Mouse (Mus musculus): ENCODE measurements at regions not wholly inside any gene's neighbourhood (a gene's known extent, or its start where the extent isn't known, plus 50 kb on each side); places are given as distances from the start of the nearest gene placed in this dataset.
"Not testable (repeated sequence)": the region's sequence is repeated elsewhere in the genome, so short reads cannot be mapped to it uniquely, and the experiment has no call there.

- no peak for DNase-seq (ENCODE audit: low read depth)
Measured at GRCm38 (mm10) chr6:89052758-89053460, 150.9 kb downstream of the Tpra1 start.

DNA sequence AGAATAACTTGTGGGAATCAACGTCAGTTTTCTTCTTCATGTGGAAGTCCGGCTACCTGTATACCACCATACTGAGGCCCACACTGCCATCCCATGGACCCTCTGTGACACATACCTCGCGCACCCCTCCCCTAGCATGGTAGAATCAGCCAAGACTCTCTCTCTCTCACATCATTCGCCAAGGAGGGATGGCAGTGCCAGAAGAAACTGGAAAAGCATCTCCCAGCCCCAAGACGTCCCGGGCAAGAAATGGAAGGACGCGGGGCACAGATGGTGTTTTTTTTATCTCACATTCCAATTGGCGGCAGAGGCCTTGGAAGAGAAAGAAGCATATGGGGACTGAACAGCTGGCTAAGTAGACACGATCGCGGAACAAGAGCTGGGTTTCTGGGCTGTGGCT, 152.0 kb downstream of the Tpra1 start:
- DNase-seq (ENCODE audit: low read depth) = no peak

DNA sequence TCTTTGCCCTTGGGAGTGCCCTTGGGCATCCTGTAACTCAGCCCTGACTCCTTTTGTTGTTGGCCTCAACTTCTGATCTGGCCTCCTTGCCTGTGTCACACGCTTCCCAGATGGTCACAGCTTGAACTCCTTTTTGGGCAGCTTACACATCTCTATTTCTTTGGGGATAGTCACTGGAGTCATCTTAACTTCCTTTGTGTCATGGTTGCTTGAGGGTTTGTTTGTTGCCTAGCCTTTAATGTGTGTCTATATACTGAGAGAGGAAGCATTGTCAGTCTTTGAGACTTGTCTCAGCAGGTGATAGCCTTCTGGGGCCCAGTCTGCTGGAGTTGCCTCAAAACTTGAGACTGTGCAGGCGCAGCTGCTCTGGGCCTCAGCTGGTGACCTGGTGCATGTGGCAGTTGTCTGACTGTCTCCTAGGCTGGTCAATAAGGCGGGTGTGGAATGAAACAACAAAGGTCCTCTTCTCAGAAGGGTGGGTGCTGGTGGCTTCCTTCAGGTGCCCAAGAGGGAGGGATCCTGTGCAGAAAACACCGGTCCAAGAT, 157.5 kb downstream of the Tpra1 start:
- no peak for DNase-seq (ENCODE audit: low read depth)

- no peak for DNase-seq (ENCODE audit: low read depth)
Measured at GRCm38 (mm10) chr6:89064977-89065580, 163.0 kb downstream of the Tpra1 start.

DNA sequence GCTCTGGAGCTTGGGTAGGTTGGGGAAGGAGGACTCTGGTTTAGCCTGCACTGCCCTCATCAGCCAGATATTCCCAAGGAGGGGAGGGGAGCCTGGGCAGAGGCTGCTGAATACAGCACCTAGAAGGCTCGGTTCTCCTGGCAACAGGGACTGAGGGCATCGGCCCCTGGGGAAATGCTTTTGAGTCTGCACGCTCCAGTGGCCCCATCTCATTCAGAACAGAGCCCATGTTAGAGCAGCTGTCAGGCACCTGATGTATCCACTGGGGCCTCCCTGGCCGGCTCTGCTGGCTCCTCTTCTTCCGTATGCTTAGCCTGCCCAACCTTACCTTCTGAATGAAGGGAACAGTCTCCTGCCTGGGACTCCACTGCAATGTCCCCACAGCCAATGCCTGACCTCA, 164.5 kb downstream of the Tpra1 start:
- no peak for DNase-seq (ENCODE audit: low read depth)

- DNase-seq (ENCODE audit: low read depth) = no peak
Measured at GRCm38 (mm10) chr6:89068286-89068685, 166.2 kb downstream of the Tpra1 start.

DNA sequence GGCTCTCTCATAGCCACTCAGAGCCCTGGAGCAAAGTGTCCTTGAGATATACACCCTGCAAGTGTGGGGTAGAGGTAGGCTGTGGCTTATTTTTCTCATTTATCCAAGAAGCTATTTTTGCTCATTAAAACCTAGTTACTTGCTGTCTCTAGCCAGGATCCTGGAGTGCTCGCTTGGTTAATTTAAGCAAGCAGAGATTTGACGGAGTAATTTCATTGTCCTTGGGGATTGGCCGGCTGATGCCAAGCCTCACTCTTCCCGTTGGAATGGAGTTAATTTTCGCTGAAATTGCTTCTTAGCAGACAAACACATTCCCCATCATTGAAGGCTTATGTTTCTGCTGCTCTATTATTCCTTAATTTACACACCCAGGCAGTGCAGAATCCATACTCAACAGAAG, 167.1 kb downstream of the Tpra1 start:
- no peak for DNase-seq (ENCODE audit: low read depth)

DNA sequence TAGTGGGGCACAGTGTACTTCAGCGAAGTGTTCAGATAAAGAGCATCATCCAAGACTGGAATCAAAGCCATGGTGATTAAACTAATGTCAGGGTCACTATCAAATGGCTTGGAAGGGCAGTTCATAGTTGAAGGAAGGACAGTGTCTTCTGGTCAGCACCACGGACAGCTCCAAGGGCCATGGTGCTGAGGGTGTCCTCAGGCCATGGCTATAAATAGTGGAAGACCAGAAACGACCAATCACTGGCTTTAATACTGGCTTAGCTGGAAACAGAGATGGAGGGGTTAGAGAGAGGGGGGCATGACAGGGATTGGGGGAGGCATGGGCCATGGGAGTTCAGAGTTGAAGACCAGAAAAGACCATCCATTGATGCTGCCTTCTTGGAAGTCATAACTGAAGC, 168.0 kb downstream of the Tpra1 start:
- DNase-seq (ENCODE audit: low read depth) = peak; percentile 45

DNA sequence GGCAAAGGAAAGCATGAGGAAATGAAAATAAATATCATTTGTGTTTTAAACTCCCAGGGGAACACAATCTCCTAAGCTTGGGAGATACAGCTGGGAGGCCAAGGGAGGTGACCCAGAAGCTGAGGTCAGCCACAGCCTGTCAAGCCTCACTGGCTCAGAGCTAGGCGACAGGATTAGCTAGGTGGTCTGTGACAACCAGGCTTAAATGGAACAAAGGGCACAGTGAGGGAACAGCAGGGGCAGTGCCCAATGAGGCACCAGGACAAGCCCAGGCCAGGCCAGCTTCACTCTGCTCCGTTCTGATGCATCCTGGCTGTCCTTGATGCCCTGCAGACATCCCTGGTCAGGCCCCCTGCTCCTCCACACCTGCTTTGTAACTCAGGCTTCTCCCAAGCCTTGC, 169.7 kb downstream of the Tpra1 start:
- DNase-seq (ENCODE audit: low read depth) = no peak

- DNase-seq (ENCODE audit: low read depth) = no peak
Measured at GRCm38 (mm10) chr6:89072569-89072968, 170.5 kb downstream of the Tpra1 start.

- DNase-seq (ENCODE audit: low read depth) = no peak
Measured at GRCm38 (mm10) chr6:89081624-89082300, 179.7 kb downstream of the Tpra1 start.

DNA sequence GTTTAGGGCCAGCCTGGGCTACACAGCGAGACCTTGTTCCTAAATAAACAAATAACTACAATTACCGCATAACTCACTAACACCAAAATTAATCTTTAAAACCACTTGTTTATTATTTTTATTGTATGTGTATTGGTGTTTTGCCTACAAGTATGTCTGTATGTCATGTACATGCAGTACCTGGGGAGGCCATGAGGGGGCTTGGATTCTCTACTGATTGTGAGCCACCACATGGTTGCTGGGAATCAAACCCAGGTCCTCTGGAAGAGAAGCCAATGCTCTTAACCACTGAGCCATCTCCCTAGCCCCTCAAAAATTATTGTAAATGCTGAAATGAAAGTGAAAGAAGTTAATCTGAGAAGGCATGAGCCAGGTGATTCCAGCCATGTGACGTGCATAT, 182.4 kb downstream of the Tpra1 start:
- peak; percentile 13 for DNase-seq (ENCODE audit: low read depth)

- DNase-seq (ENCODE audit: low read depth) = no peak
Measured at GRCm38 (mm10) chr6:89085151-89085550, 183.1 kb downstream of the Tpra1 start.

DNA sequence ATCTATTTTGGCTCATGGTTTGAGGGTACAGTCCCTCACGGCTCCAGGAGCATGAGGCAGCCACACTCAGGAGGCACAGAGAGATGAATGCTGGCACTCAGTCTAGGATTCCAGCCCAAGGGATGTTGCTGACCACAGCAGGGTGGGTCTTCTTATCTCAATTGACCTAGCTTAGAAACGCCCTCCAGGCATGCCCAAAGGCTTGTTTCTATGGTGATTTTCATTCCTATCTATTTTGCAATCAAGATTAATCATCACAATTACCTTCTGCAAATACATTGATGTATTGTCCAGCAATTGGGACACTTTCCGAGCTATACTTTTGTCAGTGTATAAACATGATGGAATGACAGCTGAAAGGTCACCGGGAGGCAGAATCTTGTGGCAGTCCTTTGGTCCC, 185.6 kb downstream of the Tpra1 start:
- DNase-seq (ENCODE audit: low read depth) = no peak

- DNase-seq (ENCODE audit: low read depth) = no peak
Measured at GRCm38 (mm10) chr6:89090096-89090495, 188.0 kb downstream of the Tpra1 start.

DNA sequence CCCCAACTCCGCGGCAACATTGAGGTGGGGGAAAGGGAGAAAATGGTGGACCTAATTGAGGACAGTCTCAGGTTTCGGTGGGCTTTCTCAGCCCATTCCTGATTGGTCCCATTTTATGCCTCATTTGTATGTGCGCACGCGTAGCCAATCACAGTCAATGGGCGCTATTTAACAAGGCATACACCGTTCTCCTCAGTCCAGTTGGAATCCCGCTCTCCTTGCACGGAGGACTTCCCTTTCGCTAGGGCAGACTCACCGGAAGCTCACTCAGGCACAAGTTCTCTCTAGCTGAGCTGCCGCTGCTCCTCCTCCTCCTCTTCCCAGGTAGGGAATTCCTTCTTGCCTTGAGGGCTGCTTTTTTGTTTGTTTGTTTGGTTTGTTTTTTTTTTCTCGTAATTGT, 193.9 kb downstream of the Tpra1 start:
- DNase-seq (ENCODE audit: low read depth) = no peak

GRCm38 (mm10) chr6:89097531-89097930, 195.5 kb downstream of the Tpra1 start:
- no peak for DNase-seq (ENCODE audit: low read depth)

- no peak for DNase-seq (ENCODE audit: low read depth)
Measured at GRCm38 (mm10) chr6:89119241-89119640, 217.2 kb downstream of the Tpra1 start.

DNA sequence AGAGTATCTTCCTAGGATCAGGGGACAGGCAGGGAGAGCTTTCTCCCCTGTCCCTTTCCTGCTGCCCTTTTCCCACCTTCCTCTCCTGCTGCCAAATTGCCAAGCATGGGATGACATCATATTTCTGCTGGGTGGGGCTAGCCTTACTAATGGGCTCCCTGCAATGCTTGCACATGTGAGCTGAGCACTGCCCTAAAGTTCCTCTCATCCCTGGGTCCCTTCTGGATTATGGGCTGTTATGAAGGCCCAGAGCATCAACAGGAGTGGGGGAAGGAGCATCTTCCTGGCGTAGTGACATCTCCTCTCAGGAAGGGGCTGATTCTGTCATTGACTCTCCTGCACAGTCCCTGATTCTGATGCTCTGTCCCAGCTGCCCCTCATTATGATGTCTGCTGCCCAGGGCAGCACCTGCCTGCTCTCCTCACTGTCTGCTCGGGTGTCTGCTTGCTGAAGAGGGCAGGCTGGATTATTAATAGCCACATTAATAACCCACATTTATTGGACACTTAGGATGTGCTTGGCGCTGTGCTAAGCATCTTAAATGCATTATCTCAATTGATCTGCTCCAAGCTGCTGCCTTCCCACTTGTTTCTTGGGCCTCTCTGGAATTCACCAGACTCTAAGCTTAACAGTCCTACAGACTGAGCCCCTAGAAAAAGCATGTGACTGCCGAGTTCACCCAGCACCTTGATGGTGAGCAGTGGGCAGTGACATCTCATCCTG, 219.1 kb downstream of the Tpra1 start:
- DNase-seq (ENCODE audit: low read depth) = no peak

GRCm38 (mm10) chr6:89121746-89122070, 219.7 kb downstream of the Tpra1 start:
- DNase-seq (ENCODE audit: low read depth) = no peak

DNA sequence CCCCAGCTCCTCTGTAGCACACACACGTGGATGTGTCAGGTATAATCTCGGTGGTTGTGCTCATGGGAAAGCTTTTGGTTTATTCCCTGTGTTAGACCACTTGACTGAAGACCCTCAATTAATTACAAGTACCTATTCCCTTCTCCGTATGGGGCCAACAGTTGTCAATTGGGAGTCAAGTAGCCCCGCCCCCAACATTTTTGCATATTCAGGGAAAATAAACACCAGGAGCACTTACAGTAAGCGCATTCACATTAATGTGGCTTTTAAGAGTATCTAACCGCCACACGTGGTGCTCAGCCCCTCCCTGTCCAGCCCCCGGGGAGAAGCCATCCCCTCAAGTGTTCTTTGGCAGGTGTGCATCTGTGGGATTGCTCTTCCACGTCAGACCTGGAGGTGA, 223.9 kb downstream of the Tpra1 start:
- DNase-seq (ENCODE audit: low read depth) = no peak

DNA sequence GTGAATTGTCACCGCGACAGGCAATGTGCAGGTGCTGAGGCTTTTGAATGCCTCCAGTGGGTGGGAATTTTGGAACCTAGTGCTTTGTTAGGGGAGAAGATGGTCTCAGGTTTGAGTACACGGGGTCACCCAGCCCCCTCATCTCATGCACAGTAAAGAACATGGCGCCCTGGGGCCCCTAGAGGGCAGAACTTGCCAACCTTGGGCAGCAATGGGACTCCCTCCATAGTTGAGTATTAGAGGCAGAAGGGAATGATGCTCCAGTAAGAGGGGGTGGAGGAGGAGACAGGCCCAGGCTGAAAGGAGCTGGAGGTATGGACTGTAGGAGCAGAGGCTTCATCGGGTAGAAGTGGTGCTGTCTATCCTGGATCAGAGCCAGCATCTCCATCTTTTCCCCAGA, 226.1 kb downstream of the Tpra1 start:
- DNase-seq (ENCODE audit: low read depth) = not testable (repeated sequence)

DNA sequence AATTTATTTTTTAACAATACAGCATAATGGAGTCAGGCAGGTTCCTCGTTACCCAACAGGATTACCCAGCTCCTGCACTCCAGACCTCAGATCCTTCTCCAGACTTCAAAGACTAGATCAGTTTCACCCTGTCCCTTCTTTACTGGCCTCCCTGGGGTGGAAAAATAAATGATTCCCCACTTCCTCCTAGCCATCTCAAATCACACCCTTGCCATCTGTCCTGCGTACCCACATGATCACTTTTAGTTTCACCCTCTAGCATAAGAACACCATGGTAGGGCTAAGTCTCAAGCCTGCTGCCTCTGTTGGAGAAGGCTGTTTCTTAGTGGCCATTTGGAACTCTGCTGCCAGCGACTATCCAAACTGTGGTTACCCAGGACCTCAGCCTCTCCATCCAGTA, 222.0 kb downstream of the Plxna1 start:
- no peak for DNase-seq (ENCODE audit: low read depth)

Data from induced T-regulatory cell, adult 2 months (primary cell).